12 mouse cellular contexts compared by ENCODE assay signal in genomic region chr7:35076645-35077044, GRCm38 (mm10). TPM values are rescaled to one million over a fixed set of nuclear protein-coding genes. Genes with fewer than 3 reads are reported as not detected.
A peak's percentile ranks its signal among the peaks of the same experiment; 100 is the strongest.
DNase-seq lines count a peak whose midpoint lies in the region; ATAC-seq and TF ChIP-seq lines count a peak whose summit lies in the region.
"Had no signal": no experiment of that assay in that cellular context is flagged by ENCODE, and none has a peak within 500 bp of the region (broad histone marks: within the 10 kb centered on the region; RNA-seq: fewer than 3 reads in every experiment).

No protein-coding gene starts in this region.

- no peak for ATAC-seq in midbrain, postnatal 0 days (ENCODE audit: low FRiP score)
- ATAC-seq in stomach, embryonic 15.5 days (ENCODE audit: insufficient read depth, low FRiP score, low read depth), result no peak; the same call in 1 of the 2 replicates
- no peak for ATAC-seq in neural tube, embryonic 15.5 days (ENCODE audit: low FRiP score)
- ATAC-seq: forebrain, embryonic 16.5 days had no signal

- WGBS in heart, embryonic 10.5 days, result 33% methylated on average over 5 of the region's 5 CpGs
- WGBS in midbrain, postnatal 0 days, result 33% methylated on average over 5 of the region's 5 CpGs
- 60% methylated on average over 5 of the region's 5 CpGs for WGBS in midbrain, embryonic 10.5 days
- WGBS in stomach, embryonic 15.5 days, result 29% methylated on average over 5 of the region's 5 CpGs
- 50% methylated on average over 5 of the region's 5 CpGs for WGBS in neural tube, embryonic 15.5 days

- no peaks in the 10 kb centered on the region for H3K9me3 ChIP-seq in heart, embryonic 10.5 days
- H3K9me3 ChIP-seq in midbrain, postnatal 0 days (ENCODE audit: low read length), result no peaks in the 10 kb centered on the region
- no peaks in the 10 kb centered on the region for H3K9me3 ChIP-seq in midbrain, embryonic 10.5 days (replicated peaks)
- H3K9me3 ChIP-seq in stomach, embryonic 15.5 days, result no peaks in the 10 kb centered on the region
- H3K9me3 ChIP-seq in neural tube, embryonic 15.5 days (replicated peaks), result no peaks in the 10 kb centered on the region
- H3K9me3 ChIP-seq: midbrain, embryonic 12.5 days had no signal

- H3K36me3 ChIP-seq in heart, embryonic 10.5 days, result no peaks in the 10 kb centered on the region
- H3K36me3 ChIP-seq in midbrain, postnatal 0 days (ENCODE audit: insufficient read depth, low read length), result no peaks in the 10 kb centered on the region
- no peaks in the 10 kb centered on the region for H3K36me3 ChIP-seq in midbrain, embryonic 10.5 days
- H3K36me3 ChIP-seq in stomach, embryonic 15.5 days, result no peaks in the 10 kb centered on the region
- no peaks in the 10 kb centered on the region for H3K36me3 ChIP-seq in neural tube, embryonic 15.5 days
- H3K36me3 ChIP-seq: midbrain, embryonic 12.5 days had no signal

- no peaks in the 10 kb centered on the region for H3K27me3 ChIP-seq in heart, embryonic 10.5 days (ENCODE audit: insufficient read depth, poor library complexity, severe bottlenecking)
- no peaks in the 10 kb centered on the region for H3K27me3 ChIP-seq in midbrain, postnatal 0 days (ENCODE audit: insufficient read depth, low read length)
- H3K27me3 ChIP-seq in midbrain, embryonic 10.5 days (ENCODE audit: low read depth, poor library complexity, severe bottlenecking), result no peaks in the 10 kb centered on the region
- no peaks in the 10 kb centered on the region for H3K27me3 ChIP-seq in stomach, embryonic 15.5 days (replicated peaks)
- H3K27me3 ChIP-seq in neural tube, embryonic 15.5 days (replicated peaks), result no peaks in the 10 kb centered on the region
- H3K27me3 ChIP-seq: midbrain, embryonic 12.5 days had no signal

- no peak for TF ChIP-seq CTCF in midbrain, postnatal 0 days (IDR thresholded peaks at IDR 0.05)

- peak; percentile 95 for DNase-seq in heart, adult 11 months
- no peak for DNase-seq in heart, embryonic 10.5 days (ENCODE audit: low spot score)
- peak; percentile 15 for DNase-seq in midbrain, postnatal 0 days (ENCODE audit: low spot score)
- no peak for DNase-seq in midbrain, embryonic 10.5 days (ENCODE audit: low spot score)
- peak; percentile 99 for DNase-seq in fat pad, adult 2 months (ENCODE audit: extremely low read depth, low read depth, low spot score)
- DNase-seq in left cerebral cortex, postnatal 4 days, result no peak
- DNase-seq: cerebellum, postnatal 36 days; liver had no signal

- intact Hi-C loops in left cerebral cortex, postnatal 4 days (cut with DNase I), result no loop called here

- no peak overlapping the region for H3K4me3 ChIP-seq in heart, embryonic 10.5 days
- no peak overlapping the region for H3K4me3 ChIP-seq in midbrain, postnatal 0 days (ENCODE audit: low read depth, low read length)
- H3K4me3 ChIP-seq in midbrain, embryonic 10.5 days, result no peak overlapping the region
- H3K4me3 ChIP-seq in stomach, embryonic 15.5 days (replicated peaks), result no peak overlapping the region
- H3K4me3 ChIP-seq in neural tube, embryonic 15.5 days (replicated peaks), result no peak overlapping the region
- H3K4me3 ChIP-seq: midbrain, embryonic 12.5 days had no signal

- no peak overlapping the region for H3K9ac ChIP-seq in midbrain, postnatal 0 days (replicated peaks; ENCODE audit: low read length, poor library complexity, severe bottlenecking)
- no peak overlapping the region for H3K9ac ChIP-seq in stomach, embryonic 15.5 days
- no peak overlapping the region for H3K9ac ChIP-seq in neural tube, embryonic 15.5 days (replicated peaks)
- H3K9ac ChIP-seq: midbrain, embryonic 12.5 days had no signal

- H3K4me2 ChIP-seq in midbrain, postnatal 0 days (ENCODE audit: low read depth, low read length, poor library complexity, severe bottlenecking), result no peak overlapping the region
- H3K4me2 ChIP-seq in stomach, embryonic 15.5 days, result no peak overlapping the region
- no peak overlapping the region for H3K4me2 ChIP-seq in neural tube, embryonic 15.5 days
- H3K4me2 ChIP-seq: midbrain, embryonic 12.5 days had no signal

- no peak overlapping the region; the same call in 1 of the 2 replicates for H3K27ac ChIP-seq in heart, embryonic 10.5 days
- no peak overlapping the region for H3K27ac ChIP-seq in midbrain, postnatal 0 days (ENCODE audit: low read depth, low read length)
- H3K27ac ChIP-seq in midbrain, embryonic 10.5 days (replicated peaks), result no peak overlapping the region
- peak overlapping the region; percentile 53; the same call in 1 of the 2 replicates for H3K27ac ChIP-seq in stomach, embryonic 15.5 days
- no peak overlapping the region for H3K27ac ChIP-seq in neural tube, embryonic 15.5 days (replicated peaks)
- H3K27ac ChIP-seq: midbrain, embryonic 12.5 days had no signal

- H3K4me1 ChIP-seq in heart, embryonic 10.5 days, result peaks cover 9% of the 10 kb centered on the region; the same call in 1 of the 2 replicates
- H3K4me1 ChIP-seq in midbrain, postnatal 0 days (ENCODE audit: insufficient read depth, low read length), result no peaks in the 10 kb centered on the region
- 0 out of 2 replicates have a peak, but pooled peaks cover 9% of the 10 kb centered on the region for H3K4me1 ChIP-seq in midbrain, embryonic 10.5 days
- H3K4me1 ChIP-seq in stomach, embryonic 15.5 days, result peaks cover 8% of the 10 kb centered on the region; the same call in 1 of the 2 replicates
- H3K4me1 ChIP-seq in neural tube, embryonic 15.5 days, result no peaks in the 10 kb centered on the region
- H3K4me1 ChIP-seq: midbrain, embryonic 12.5 days had no signal

RNA-seq across cellular contexts. Expression of gene Cebpg, which starts 20.3 kb away (rescaled TPM):
- polyA plus RNA-seq in heart, embryonic 10.5 days (2016; fragmentation: Nextera tagmentation; extraction: Ambion mirVana), result 17.5 and 29.3 TPM in 2 replicates
- 13.9 and 31.9 TPM in 2 replicates for total RNA-seq in midbrain, postnatal 0 days (2014; rRNA removed)
- polyA plus RNA-seq in midbrain, postnatal 0 days (2015; fragmentation: Nextera tagmentation; extraction: Ambion mirVana), result 10.8 and 12.8 TPM in 2 replicates
- polyA plus RNA-seq in midbrain, embryonic 10.5 days (2016; fragmentation: Nextera tagmentation; extraction: Ambion mirVana), result 44.9 and 45.7 TPM in 2 replicates
- polyA plus RNA-seq in stomach, embryonic 15.5 days (2015; fragmentation: Nextera tagmentation; extraction: Ambion mirVana), result 36.5 and 37.9 TPM in 2 replicates
- polyA plus RNA-seq in neural tube, embryonic 15.5 days (2015; fragmentation: Nextera tagmentation; extraction: Ambion mirVana), result 27.5 and 29.5 TPM in 2 replicates
- 10 to 100 TPM; 26.4 to 27.4 TPM for total RNA-seq in left cerebral cortex, postnatal 4 days (2021)

RNA-seq across cellular contexts. Expression of gene Cebpa, which starts 42.4 kb away (rescaled TPM):
- 0.14 and 2.7 TPM in 2 replicates for polyA plus RNA-seq in heart, embryonic 10.5 days (2016; fragmentation: Nextera tagmentation; extraction: Ambion mirVana)
- total RNA-seq in midbrain, postnatal 0 days (2014; rRNA removed), result 3.9 and 11.3 TPM in 2 replicates
- 0.44 and 0.67 TPM in 2 replicates for polyA plus RNA-seq in midbrain, postnatal 0 days (2015; fragmentation: Nextera tagmentation; extraction: Ambion mirVana)
- 0.35 and 0.38 TPM in 2 replicates for polyA plus RNA-seq in midbrain, embryonic 10.5 days (2016; fragmentation: Nextera tagmentation; extraction: Ambion mirVana)
- 6.6 and 7.0 TPM in 2 replicates for polyA plus RNA-seq in stomach, embryonic 15.5 days (2015; fragmentation: Nextera tagmentation; extraction: Ambion mirVana)
- polyA plus RNA-seq in neural tube, embryonic 15.5 days (2015; fragmentation: Nextera tagmentation; extraction: Ambion mirVana), result 0.74 and 1.9 TPM in 2 replicates
- total RNA-seq in left cerebral cortex, postnatal 4 days (2021), result 1 to 10 TPM; 2.0 to 2.7 TPM

Comparison
In these comparisons a context has a peak if more than half of its experiments do, and no peak if none do; other contexts are left out.
1. DNase-seq: peak in heart, adult 11 months (single experiment), midbrain, postnatal 0 days (single experiment) and fat pad, adult 2 months (single experiment); none in heart, embryonic 10.5 days (single experiment), midbrain, embryonic 10.5 days (single experiment) and left cerebral cortex, postnatal 4 days (single experiment).